Mouse (Mus musculus) thymus, adult 2 months (tissue): ENCODE measurements around the gene Rhox2e.
"Not testable (repeated sequence)": the region's sequence is repeated elsewhere in the genome, so short reads cannot be mapped to it uniquely, and the experiment has no call there.

Experiments
- CTCF ChIP-seq: fragments of 200-500 bp; IDR thresholded peaks from 2 replicates; pipeline ENCODE4 v1.5.1; 2012; ENCODE audit warnings: mild to moderate bottlenecking, control low read depth, low read length, moderate library complexity, borderline replicate concordance; ENCODE audit not compliant: control insufficient read depth, poor library complexity, insufficient read depth; ENCODE audit errors: extremely low read depth
- POLR2A ChIP-seq: fragments of 200-500 bp; IDR thresholded peaks from 2 replicates; pipeline ENCODE4 v1.6.1; 2012; ENCODE audit warnings: mild to moderate bottlenecking, low read length, control low read depth, moderate library complexity; ENCODE audit not compliant: control insufficient read depth, poor library complexity, insufficient read depth; ENCODE audit errors: extremely low read depth

DNA sequence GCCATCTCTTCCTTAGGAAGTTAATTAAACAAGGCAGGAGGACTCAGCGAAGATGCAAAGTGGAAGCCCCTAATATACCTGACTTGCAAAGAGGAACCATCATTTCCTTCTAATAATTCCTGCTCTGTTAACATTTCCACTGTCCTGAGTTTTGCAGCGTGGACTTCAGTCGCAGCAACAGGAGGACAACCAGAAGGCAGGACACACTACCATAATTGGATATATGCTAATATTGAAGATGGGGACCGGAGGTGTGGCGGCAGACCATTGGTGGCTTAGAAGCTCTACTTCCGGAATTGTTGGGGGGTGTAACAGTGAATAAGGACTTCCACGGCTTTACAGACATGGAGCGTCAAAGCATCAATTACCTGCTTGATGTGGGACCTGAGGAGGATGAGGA is 40.9 kb downstream of the Rhox2e start, which contains the start of gene Rhox2f:
- not testable (repeated sequence) for TF ChIP-seq CTCF, POLR2A
